Mouse (Mus musculus): ENCODE measurements around the gene Olfr183. TPM values are rescaled to one million over a fixed set of nuclear protein-coding genes. Genes with fewer than 3 reads are reported as not detected.
"Not testable (repeated sequence)": the region's sequence is repeated elsewhere in the genome, so short reads cannot be mapped to it uniquely, and the experiment has no call there.

The Olfr183 gene
- not detected in 2 replicates for polyA plus RNA-seq (2015; fragmentation: Nextera tagmentation; extraction: Ambion mirVana)

- Histone ChIP-seq H3K4me1 (no peaks in the 10 kb centered on the region), H3K9me3 (replicated peaks) (no peaks in the 10 kb centered on the region), H3K36me3 (no peaks in the 10 kb centered on the region), H3K27ac (no peak within 1 kb of the TSS), H3K9ac (no peak within 1 kb of the TSS), H3K27me3 (no peaks in the 10 kb centered on the region), H3K4me2 (no peak within 1 kb of the TSS), H3K4me3 (replicated peaks) (no peak within 1 kb of the TSS)
- 80% methylated on average over 2 of the region's 2 CpGs for WGBS
- no peak for ATAC-seq (replicated peaks; ENCODE audit: low FRiP score)
Observed at GRCm38 (mm10) chr16:58995057-58995456, at the start of gene Olfr183. Olfr183 (plus strand) TSS chr16:58995357.

- H3K4me2 ChIP-seq, result no peak overlapping the region
- no peak overlapping the region for H3K4me3 ChIP-seq (replicated peaks)
- no peak overlapping the region for H3K9ac ChIP-seq
Observed at GRCm38 (mm10) chr16:59007146-59007545, 12.0 kb downstream of the Olfr183 start.

GRCm38 (mm10) chr16:59013357-59014018 lies 18.3 kb downstream of the Olfr183 start:
- H3K36me3 ChIP-seq, result no peaks in the 10 kb centered on the region
- 70% methylated on average over 2 of the region's 2 CpGs for WGBS
- no peak overlapping the region for H3K27ac ChIP-seq
- no peak overlapping the region for H3K9ac ChIP-seq
- H3K9me3 ChIP-seq (replicated peaks), result no peaks in the 10 kb centered on the region
- no peak for ATAC-seq (replicated peaks; ENCODE audit: low FRiP score)
- H3K27me3 ChIP-seq, result no peaks in the 10 kb centered on the region
- no peak overlapping the region for H3K4me3 ChIP-seq (replicated peaks)
- H3K4me2 ChIP-seq, result no peak overlapping the region
- H3K4me1 ChIP-seq, result no peaks in the 10 kb centered on the region

More at GRCm38 (mm10) chr16:59007146-59007545, 12.0 kb downstream of the Olfr183 start:
- no peak for ATAC-seq (replicated peaks; ENCODE audit: low FRiP score)
- no peaks in the 10 kb centered on the region for H3K9me3 ChIP-seq (replicated peaks)
- no peaks in the 10 kb centered on the region for H3K36me3 ChIP-seq
- no peak overlapping the region for H3K27ac ChIP-seq
- no peaks in the 10 kb centered on the region for H3K4me1 ChIP-seq
- no peaks in the 10 kb centered on the region for H3K27me3 ChIP-seq

GRCm38 (mm10) chr16:59030191-59030590 lies 35.0 kb downstream of the Olfr183 start, which contains the start of gene Olfr186:
Olfr186 (minus strand) TSS chr16:59030291.
- Histone ChIP-seq H3K4me3 (replicated peaks) (no peak within 1 kb of the TSS), H3K36me3 (no peaks in the 10 kb centered on the region), H3K27ac (no peak within 1 kb of the TSS), H3K9me3 (replicated peaks) (no peaks in the 10 kb centered on the region), H3K9ac (no peak within 1 kb of the TSS), H3K27me3 (no peaks in the 10 kb centered on the region), H3K4me1 (no peaks in the 10 kb centered on the region), H3K4me2 (no peak within 1 kb of the TSS)
- no peak for ATAC-seq (replicated peaks; ENCODE audit: low FRiP score)
- 94% methylated on average over 4 of the region's 4 CpGs for WGBS

- Histone ChIP-seq H3K4me2 (no peak within 1 kb of the TSS), H3K4me3 (replicated peaks) (no peak within 1 kb of the TSS), H3K4me1 (no peaks in the 10 kb centered on the region), H3K27me3 (no peaks in the 10 kb centered on the region), H3K36me3 (no peaks in the 10 kb centered on the region), H3K27ac (no peak within 1 kb of the TSS), H3K9ac (no peak within 1 kb of the TSS), H3K9me3 (replicated peaks) (no peaks in the 10 kb centered on the region)
- no peak for ATAC-seq (replicated peaks; ENCODE audit: low FRiP score)
- WGBS, result 75% methylated on average over 7 of the region's 7 CpGs
Observed at GRCm38 (mm10) chr16:59039710-59040109, 44.6 kb downstream of the Olfr183 start, which contains the start of gene Olfr187. Olfr187 (minus strand) TSS chr16:59039767.

GRCm38 (mm10) chr16:59045835-59046234 lies 50.7 kb downstream of the Olfr183 start:
- no peak overlapping the region for H3K4me2 ChIP-seq
- no peak overlapping the region for H3K27ac ChIP-seq
- H3K4me1 ChIP-seq, result no peaks in the 10 kb centered on the region
- no peaks in the 10 kb centered on the region for H3K36me3 ChIP-seq
- H3K27me3 ChIP-seq, result no peaks in the 10 kb centered on the region
- no peak overlapping the region for H3K4me3 ChIP-seq (replicated peaks)
- ATAC-seq (replicated peaks; ENCODE audit: low FRiP score), result no peak
- no peak overlapping the region for H3K9ac ChIP-seq
- 82% methylated on average over 3 of the region's 3 CpGs for WGBS
- H3K9me3 ChIP-seq (replicated peaks), result no peaks in the 10 kb centered on the region

GRCm38 (mm10) chr16:59047579-59047978 lies 52.4 kb downstream of the Olfr183 start:
- 60% methylated on average over 4 of the region's 4 CpGs for WGBS
- no peak overlapping the region for H3K9ac ChIP-seq
- ATAC-seq (replicated peaks; ENCODE audit: low FRiP score), result no peak

GRCm38 (mm10) chr16:59048860-59049259 lies 53.7 kb downstream of the Olfr183 start:
- Histone ChIP-seq H3K4me3 (replicated peaks) (no peak overlapping the region), H3K9ac (no peak overlapping the region), H3K27ac (no peak overlapping the region), H3K9me3 (replicated peaks) (no peaks in the 10 kb centered on the region), H3K4me2 (no peak overlapping the region), H3K27me3 (no peaks in the 10 kb centered on the region), H3K36me3 (no peaks in the 10 kb centered on the region), H3K4me1 (no peaks in the 10 kb centered on the region)
- ATAC-seq (replicated peaks; ENCODE audit: low FRiP score), result no peak
- WGBS, result 83% methylated on average over 1 of the region's 1 CpGs

More at GRCm38 (mm10) chr16:59047579-59047978, 52.4 kb downstream of the Olfr183 start:
- H3K4me1 ChIP-seq, result no peaks in the 10 kb centered on the region
- H3K4me2 ChIP-seq, result no peak overlapping the region
- H3K27ac ChIP-seq, result no peak overlapping the region
- no peaks in the 10 kb centered on the region for H3K9me3 ChIP-seq (replicated peaks)
- no peak overlapping the region for H3K4me3 ChIP-seq (replicated peaks)
- no peaks in the 10 kb centered on the region for H3K36me3 ChIP-seq
- no peaks in the 10 kb centered on the region for H3K27me3 ChIP-seq

GRCm38 (mm10) chr16:59049286-59049685 lies 54.1 kb downstream of the Olfr183 start:
- H3K27ac ChIP-seq; ATAC-seq (replicated peaks; ENCODE audit: low FRiP score); H3K9ac ChIP-seq; H3K4me1 ChIP-seq; H3K4me2 ChIP-seq; H3K9me3 ChIP-seq (replicated peaks); H3K4me3 ChIP-seq (replicated peaks); H3K27me3 ChIP-seq; H3K36me3 ChIP-seq: not testable (repeated sequence)
- 90% methylated on average over 2 of the region's 2 CpGs for WGBS

Other genes starting within 250 kb of the Olfr183 start
- not detected in 2 replicates for gene Olfr172, start 232.2 kb upstream of the Olfr183 start, polyA plus RNA-seq (2015; fragmentation: Nextera tagmentation; extraction: Ambion mirVana)
- gene Olfr173, start 195.1 kb upstream of the Olfr183 start, polyA plus RNA-seq (2015; fragmentation: Nextera tagmentation; extraction: Ambion mirVana), result not detected in 2 replicates
- not detected in 2 replicates for gene Olfr175-ps1, start 168.6 kb upstream of the Olfr183 start, polyA plus RNA-seq (2015; fragmentation: Nextera tagmentation; extraction: Ambion mirVana)
- not detected in 2 replicates for gene Olfr177, start 120.6 kb upstream of the Olfr183 start, polyA plus RNA-seq (2015; fragmentation: Nextera tagmentation; extraction: Ambion mirVana)
- not detected in 2 replicates for gene Olfr178, start 103.3 kb upstream of the Olfr183 start, polyA plus RNA-seq (2015; fragmentation: Nextera tagmentation; extraction: Ambion mirVana)
- gene Olfr181, start 66.6 kb upstream of the Olfr183 start, polyA plus RNA-seq (2015; fragmentation: Nextera tagmentation; extraction: Ambion mirVana), result not detected in 2 replicates
- gene Olfr180, start 66.0 kb upstream of the Olfr183 start, polyA plus RNA-seq (2015; fragmentation: Nextera tagmentation; extraction: Ambion mirVana), result not detected in 2 replicates
- gene Olfr186, start 34.9 kb downstream of the Olfr183 start, polyA plus RNA-seq (2015; fragmentation: Nextera tagmentation; extraction: Ambion mirVana), result not detected in 2 replicates
- gene Olfr187, start 44.4 kb downstream of the Olfr183 start, polyA plus RNA-seq (2015; fragmentation: Nextera tagmentation; extraction: Ambion mirVana), result not detected in 2 replicates
- not detected in 2 replicates for gene Olfr190, start 82.6 kb downstream of the Olfr183 start, polyA plus RNA-seq (2015; fragmentation: Nextera tagmentation; extraction: Ambion mirVana)
- not detected in 2 replicates for gene Olfr191, start 94.5 kb downstream of the Olfr183 start, polyA plus RNA-seq (2015; fragmentation: Nextera tagmentation; extraction: Ambion mirVana)
- not detected in 2 replicates for gene Olfr193, start 116.5 kb downstream of the Olfr183 start, polyA plus RNA-seq (2015; fragmentation: Nextera tagmentation; extraction: Ambion mirVana)
- not detected in 2 replicates for gene Olfr194, start 125.7 kb downstream of the Olfr183 start, polyA plus RNA-seq (2015; fragmentation: Nextera tagmentation; extraction: Ambion mirVana)
- 0.06 TPM in 1 of 2 replicates, not detected in the other for gene Olfr195, start 151.7 kb downstream of the Olfr183 start, polyA plus RNA-seq (2015; fragmentation: Nextera tagmentation; extraction: Ambion mirVana)
- gene Olfr196, start 175.1 kb downstream of the Olfr183 start, polyA plus RNA-seq (2015; fragmentation: Nextera tagmentation; extraction: Ambion mirVana), result not detected in 2 replicates
- gene Olfr198, start 208.2 kb downstream of the Olfr183 start, polyA plus RNA-seq (2015; fragmentation: Nextera tagmentation; extraction: Ambion mirVana), result not detected in 2 replicates
- gene Olfr199, start 224.4 kb downstream of the Olfr183 start, polyA plus RNA-seq (2015; fragmentation: Nextera tagmentation; extraction: Ambion mirVana), result not detected in 2 replicates

Measured in kidney, embryonic 15.5 days (tissue).